Mouse (Mus musculus): ENCODE measurements around the gene Fyb.

Fyb gene

DNA sequence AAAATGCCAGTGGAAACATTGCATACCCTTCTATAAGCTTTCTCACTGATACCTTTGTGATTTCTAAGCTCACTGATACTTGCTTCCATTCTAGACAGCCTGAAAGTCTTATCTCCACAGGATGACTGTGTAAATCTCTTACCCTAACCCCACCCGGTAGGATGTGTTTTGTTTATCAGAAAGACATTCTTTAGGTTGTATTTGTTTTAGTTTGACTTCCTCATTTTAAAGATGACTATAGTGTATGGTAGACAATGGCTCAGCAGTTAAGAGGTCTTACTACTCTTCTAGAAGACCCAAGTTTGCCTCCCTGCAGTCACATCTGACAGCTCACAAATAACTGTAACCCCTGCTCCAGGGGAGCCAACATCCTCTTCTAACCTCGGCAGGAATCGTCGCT, 130.4 kb downstream of the Fyb start:
- no peak for DNase-seq (ENCODE audit: low spot score in 2 of 2)

DNA sequence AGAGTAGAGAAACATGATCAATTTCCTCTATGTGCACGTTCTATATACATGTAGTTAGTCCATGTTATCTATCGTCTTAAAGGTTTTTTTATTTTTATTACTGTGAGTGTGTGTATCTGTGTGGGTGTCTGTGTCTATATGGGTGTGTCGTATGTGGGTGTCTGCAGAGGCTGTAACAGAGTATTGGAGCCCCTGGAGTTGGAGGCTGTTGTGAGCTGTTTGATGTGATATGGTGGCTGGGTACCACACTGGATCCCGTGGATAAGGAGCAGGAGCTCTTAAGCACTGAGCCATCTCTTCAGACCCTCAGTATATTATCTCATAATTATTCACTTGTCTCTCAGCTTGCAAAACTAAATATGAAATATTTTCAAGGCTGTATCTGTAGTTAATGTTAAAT, 135.4 kb downstream of the Fyb start:
- DNase-seq (ENCODE audit: low spot score in 2 of 2), result no peak

DNA sequence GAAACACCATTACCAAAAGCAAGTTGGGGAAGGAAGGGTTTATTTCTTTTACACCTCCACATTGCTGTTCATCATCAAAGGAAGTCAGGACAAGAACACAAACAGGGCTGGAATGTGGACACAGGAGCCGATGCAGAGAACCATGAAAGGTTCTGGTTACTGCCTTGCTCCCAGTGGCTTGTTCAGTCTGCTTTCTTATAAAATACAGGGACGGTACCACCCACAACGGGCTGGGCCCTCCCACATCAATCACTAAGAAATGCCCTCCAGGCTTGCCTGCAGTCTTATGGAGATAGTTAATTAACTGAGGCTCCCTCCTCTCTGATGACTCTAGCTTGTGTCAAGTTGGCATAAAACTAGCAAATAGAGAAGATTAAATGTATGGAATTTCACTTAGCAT, 139.3 kb downstream of the Fyb start:
- no peak for DNase-seq (ENCODE audit: low spot score in 2 of 2)

DNA sequence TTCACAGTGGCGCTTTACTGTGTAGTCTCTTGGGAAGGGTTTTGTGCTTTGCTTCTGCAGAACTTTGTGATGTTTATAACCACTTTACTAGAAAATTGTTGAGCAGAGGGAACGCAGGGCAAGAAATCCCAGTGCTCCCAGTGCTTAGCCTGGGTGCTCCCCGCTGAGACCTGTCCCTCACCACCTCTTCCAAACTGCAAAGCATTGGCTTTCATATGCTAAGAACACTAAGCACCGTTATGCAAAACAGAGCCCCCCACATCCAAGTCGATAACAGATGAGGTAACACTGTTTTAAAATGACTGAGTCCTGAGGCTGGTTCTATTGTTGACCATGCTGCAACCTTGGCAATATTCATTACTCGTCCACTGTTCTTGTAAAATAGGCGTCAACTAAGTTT, 141.3 kb downstream of the Fyb start:
- DNase-seq (ENCODE audit: low spot score in 2 of 2), result no peak

DNA sequence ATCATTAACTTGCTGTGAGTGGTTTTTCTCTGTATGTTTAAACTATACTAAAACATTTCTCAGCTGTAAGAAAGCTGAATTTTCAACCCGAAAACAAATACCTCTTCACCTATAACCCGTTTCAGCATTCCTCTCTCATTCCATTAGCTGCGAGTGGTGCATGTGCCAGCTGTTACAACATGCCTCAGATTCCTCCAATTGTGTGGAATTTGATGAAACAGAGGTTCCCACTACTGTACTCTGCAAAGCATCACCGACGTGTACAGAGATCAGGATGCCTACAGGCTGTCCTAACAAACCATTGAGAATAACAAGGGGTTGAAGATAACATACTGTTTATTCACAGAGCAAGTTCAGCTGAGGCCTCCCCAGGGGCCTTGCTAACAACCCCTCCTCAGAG, 143.4 kb downstream of the Fyb start:
- DNase-seq (ENCODE audit: low spot score in 2 of 2), result no peak

DNA sequence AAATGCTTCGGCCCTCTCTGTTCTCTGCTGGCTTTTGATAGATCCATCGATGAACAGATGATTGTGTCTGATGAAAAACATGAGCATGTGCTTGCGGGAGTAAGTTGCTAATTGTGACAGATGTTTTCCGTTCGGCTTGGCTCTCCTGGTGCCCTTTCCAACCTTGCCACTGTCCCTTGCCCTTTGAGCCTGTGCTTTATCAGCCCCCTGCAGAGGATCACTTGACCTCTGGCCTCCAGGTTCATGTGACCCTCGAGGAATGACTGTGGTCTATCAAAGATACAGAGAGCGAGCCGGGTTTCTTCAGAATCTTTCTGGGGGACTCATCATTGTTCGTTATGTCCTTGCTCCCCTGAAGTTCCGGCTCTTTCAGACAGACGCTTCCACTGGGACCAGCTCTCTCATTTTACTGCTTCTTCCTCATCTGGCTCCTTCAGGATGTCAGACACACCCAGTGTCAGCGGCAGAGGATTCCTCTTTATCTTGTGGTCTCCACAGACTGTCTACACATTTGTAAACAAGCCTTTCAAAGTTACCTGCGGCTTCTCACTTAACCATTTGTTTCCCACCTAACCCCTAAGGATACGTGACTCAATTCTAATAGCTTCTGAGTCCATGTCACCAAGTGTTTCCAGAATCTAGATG, 146.3 kb downstream of the Fyb start:
- no peak for DNase-seq (ENCODE audit: low spot score in 2 of 2)

DNA sequence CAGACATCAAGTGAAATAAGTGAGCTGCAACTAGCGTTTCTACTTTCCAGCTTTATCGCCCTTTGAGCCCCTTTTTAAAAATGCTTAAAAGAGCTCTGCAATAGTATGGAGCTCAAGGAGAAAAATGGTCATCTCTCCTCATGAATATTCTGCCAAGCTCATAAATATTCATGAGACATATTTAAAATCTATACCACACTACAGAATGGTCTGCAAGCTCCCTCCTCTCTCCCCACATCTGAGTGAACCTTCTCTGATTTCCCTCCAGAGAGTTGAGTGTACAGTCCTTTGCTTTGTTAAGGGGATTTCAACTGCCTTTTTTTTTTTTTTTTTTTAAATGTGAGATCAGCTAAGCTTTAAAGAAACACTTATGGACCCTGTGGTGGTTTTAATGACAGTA, 155.8 kb downstream of the Fyb start:
- no peak for DNase-seq (ENCODE audit: low spot score in 2 of 2)

DNA sequence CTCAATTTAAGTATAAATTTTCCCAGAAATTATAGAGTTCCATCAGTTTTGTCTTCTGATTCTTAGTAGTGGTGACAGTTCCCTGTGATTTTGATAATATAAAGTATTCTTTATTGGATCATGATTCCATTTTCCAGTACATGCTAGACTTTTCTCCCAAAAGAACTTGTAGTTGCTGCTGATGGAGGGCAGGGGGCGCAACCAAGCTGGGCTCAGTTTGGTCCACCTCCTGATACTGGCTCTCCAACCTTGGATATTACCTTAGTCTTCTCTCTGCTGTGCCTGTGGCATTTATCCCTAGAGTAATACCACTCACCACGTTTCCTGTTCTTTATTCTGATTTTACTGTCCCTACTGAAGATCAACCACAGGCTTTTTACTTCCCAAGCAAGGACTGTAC, 179.5 kb downstream of the Fyb start:
- DNase-seq (ENCODE audit: low spot score in 2 of 2), result peak in 1 of 2 experiments; percentile 65

DNA sequence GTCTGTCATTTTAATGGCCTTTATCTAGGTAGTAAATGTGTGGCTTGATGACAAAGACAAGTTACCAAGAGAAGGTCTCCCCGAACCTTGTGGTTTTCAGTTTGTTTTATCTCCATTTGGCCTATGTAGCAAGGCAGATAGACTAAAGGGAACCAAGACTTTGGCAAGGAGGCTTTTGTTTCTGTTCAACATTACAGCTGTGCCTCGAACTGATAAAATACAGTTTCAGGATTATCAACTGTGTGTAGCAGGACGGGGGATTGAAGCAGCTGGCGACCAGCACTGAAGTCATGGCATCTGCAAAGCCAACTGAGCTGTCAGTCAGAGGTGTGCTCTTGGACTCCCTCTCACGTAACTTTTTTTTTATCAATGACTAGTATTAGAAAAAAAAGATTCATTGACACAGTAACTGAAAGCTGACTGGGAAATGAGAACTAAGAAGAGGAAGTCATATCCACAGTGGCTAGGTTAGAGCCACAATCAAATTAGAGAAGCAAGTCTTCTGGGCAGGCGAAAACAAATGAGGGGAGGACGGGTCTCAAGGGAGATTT, 182.8 kb downstream of the Fyb start:
- DNase-seq (ENCODE audit: low spot score in 2 of 2), result peak; percentile 3 to 34

DNA sequence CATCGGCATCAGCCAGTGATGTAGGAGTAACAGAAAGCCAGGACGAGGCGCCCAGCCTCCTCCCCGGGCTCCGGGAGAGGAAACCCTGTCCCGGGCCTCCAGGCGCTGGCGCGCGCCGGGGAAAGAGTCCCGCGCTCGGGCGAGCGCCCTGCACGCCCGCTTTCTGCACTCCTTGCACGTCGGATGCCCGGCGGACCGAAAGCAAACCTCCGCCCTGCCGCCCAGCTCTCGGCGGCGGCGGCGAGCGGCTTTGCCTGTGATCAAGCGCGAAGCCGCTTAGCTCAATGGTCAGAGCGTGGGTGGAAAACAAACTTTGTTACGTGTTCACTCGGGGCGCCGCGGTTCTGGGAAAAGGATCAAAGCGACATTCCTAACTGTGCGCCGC, 184.9 kb downstream of the Fyb start:
- peak; percentile 81 to 82 for DNase-seq (ENCODE audit: low spot score in 2 of 2)

DNA sequence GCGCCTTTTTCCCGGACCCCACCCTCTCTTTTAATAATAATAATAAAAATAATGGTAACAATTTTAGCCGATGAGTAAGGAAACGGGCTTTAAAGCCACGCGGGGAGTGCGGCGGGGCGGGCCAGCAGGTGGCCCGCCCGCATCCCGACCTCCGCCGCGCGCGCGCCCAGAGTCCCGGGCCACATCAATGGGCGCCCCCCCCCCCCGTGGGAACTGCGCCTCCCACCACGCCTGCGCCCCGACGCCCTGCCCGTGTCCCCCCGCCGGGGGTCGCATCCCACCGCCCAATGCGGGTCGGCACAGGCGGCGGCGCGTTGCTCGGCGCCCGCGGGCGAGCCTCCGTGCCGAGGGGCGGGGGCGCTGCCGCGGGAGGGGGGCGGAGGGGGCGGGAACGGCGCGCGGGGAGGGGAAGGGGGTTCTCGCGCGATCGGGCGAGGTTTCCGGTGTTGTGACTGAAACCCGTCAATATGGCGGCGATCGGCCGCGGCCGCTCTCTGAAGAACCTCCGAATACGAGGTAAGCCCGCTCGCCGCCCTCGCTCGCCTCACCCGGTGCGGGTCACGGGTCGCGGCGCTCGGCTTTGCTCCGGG, 185.4 kb downstream of the Fyb start, which contains the start of gene Rictor:
Gene Rictor (plus strand): TSS at position 444 of the 590 bp plus-strand sequence.
- DNase-seq (ENCODE audit: low spot score in 2 of 2), result peak; percentile 86 to 92

DNA sequence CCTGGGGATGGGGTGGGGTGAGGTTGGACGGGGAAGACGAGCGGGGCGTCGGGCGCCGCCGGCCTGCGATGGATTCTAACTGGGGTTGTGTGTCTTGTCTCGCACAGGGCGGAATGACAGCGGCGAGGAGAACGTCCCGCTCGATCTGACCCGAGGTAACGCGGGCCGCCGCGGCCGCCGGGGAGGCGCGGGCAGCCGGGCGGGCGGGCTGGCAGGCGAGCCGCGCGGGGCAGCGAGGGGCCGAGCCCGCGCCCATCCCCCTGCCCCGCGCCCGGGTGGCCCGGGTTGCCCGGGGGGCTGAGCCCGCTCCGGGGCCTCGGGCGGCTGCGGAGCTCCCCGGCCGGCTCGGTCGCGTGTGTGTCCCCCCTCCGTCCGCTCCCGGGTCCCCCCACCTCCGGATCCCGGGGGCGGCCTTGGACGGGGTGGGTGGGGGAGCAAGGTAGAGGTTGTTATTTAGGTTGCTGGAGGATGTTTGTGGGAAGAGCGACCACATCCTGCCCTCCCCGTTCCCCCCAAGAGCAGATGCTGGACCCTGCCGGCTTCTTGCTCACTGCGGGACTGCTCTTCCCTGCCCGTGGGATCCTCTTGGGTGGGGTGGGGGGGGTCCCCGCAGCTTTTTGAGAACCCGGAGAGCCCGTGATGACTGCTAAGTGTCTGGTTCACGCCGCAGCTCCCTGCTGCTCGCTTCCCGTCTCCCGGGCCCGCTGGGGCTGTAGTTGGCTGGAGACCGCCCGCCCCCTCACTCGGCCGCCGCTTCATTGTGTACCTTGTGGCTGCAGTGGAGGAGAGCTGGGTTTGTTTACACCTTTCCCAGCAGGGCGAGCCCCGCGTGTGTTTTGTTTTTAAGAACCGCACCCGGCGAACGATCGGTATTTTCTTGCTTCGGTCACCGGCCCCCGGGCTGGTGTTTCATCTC, 186.1 kb downstream of the Fyb start:
- peak; percentile 56 to 66 for DNase-seq (ENCODE audit: low spot score in 2 of 2)

DNA sequence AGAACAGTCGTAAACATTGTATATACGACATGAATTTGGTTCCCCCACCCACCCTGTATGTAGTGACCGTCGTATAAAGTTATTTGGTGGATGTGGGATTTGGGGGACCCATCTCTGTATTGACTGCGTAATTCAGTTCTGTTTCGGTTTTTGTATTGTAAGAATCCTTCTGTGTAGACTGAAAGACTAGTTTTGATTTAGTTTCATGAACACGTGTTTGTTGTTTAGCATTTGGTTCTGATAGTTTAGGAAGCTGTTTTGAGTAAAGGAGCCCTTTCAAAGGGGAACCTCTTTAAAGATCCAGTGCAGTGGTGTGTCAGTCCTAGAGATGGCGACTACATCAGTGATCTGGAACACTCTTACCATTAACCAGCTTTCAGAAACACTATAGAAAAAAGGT, 187.0 kb downstream of the Fyb start:
- no peak for DNase-seq (ENCODE audit: low spot score in 2 of 2)

DNA sequence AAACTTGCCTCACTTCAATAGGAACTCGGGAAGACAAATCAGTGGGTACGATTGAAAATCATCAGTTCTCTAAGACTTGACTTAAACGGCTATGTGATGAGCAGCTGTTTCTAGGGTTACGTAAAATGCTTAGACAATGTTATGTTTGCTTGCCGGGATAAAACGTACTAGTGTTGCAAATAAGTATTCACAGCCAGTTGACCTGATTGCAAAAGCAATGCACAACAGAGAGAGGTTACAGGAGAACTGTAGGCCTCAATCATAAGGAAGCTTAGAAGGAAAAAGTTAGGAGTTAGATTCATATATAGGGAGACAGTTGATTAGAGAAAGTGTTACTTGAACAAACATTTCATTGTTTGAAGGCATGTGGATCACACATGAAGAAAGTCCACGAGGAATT, 187.7 kb downstream of the Fyb start:
- no peak for DNase-seq (ENCODE audit: low spot score in 2 of 2)

DNA sequence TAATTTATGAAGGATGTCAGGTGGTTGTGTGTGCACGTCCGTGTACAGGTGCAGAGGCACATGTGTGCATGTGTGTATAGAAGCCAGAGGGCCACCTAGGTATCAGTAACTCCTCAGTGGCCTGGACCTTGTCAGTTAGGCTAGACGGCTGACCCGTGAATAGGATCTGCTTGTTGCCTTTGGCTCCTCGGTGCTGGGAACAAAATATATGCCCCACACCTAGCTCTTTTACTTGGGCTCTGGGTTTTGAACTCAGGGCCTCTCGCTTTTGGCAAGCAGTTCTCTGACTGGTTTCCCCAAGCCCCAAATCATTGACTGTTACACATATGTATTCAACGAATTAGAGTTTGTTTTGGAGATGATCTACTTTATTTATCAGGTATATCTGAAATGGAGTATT, 188.6 kb downstream of the Fyb start:
- DNase-seq (ENCODE audit: low spot score in 2 of 2), result no peak
